In the genomic region with DNA sequence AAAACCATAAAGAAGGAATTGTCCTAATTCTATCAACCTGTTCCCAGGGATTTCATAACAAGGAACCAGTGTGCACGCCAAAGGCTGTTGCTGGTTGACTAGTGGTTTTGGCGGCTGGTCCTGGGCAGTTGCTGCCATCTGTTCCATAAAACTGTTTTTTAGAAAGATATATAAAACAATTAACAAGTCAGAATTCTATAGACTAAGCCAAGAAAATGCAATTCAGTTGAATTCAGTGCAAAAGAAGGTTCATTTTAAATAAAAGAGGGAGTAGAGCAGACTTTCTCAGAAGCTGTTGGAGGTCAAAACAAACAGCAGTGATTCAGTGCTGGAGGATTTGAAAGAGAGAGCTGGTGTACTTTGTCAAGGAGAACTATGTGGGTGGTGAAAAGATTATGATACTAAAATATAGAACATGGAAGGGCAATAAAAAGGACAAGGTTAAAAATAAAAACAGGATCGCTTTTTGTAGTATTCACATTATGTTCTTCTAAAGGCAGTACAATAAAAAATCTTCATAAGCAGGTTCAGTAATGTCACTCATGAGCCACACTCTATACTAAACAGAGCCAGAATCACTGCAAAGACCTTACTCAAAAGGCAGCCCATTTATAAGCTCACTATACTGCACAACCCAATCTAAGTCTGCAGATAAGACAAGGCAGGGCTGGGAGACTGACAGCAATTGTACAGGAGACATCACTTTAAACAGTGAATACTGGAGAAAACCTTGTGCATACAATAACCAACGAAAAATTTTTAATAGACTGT, we compare ENCODE assay signal across 15 mouse cellular contexts.
A peak's percentile ranks its signal among the peaks of the same experiment; 100 is the strongest.
DNase-seq lines count a peak whose midpoint lies in the region; ATAC-seq and TF ChIP-seq lines count a peak whose summit lies in the region.
"Had no signal": no experiment of that assay in that cellular context is flagged by ENCODE, and none has a peak within 500 bp of the region (broad histone marks: within the 10 kb centered on the region; RNA-seq: fewer than 3 reads in every experiment).

No protein-coding gene starts in this region.

- no peaks in the 10 kb centered on the region for H3K27me3 ChIP-seq in forebrain, embryonic 13.5 days
- no peaks in the 10 kb centered on the region for H3K27me3 ChIP-seq in forebrain, embryonic 11.5 days (ENCODE audit: control insufficient read depth, insufficient read depth, low read length)
- H3K27me3 ChIP-seq in hindbrain, embryonic 16.5 days (replicated peaks; ENCODE audit: control insufficient read depth, insufficient read depth, low read length), result no peaks in the 10 kb centered on the region
- H3K27me3 ChIP-seq: limb, embryonic 15.5 days; megakaryocyte, embryonic 14.5 days had no signal

- H3K4me1 ChIP-seq in forebrain, embryonic 13.5 days, result peaks cover 4% of the 10 kb centered on the region; the same call in 1 of the 2 replicates
- H3K4me1 ChIP-seq in forebrain, embryonic 11.5 days (replicated peaks; ENCODE audit: control insufficient read depth, insufficient read depth, low read length), result no peaks in the 10 kb centered on the region
- H3K4me1 ChIP-seq in hindbrain, embryonic 16.5 days (ENCODE audit: control insufficient read depth, insufficient read depth, low read depth, low read length), result no peaks in the 10 kb centered on the region
- H3K4me1 ChIP-seq: limb, embryonic 15.5 days; megakaryocyte, embryonic 14.5 days had no signal

- no peaks in the 10 kb centered on the region for H3K9me3 ChIP-seq in forebrain, embryonic 13.5 days (replicated peaks)
- no peaks in the 10 kb centered on the region for H3K9me3 ChIP-seq in forebrain, embryonic 11.5 days (ENCODE audit: control insufficient read depth, low read length)
- H3K9me3 ChIP-seq in hindbrain, embryonic 16.5 days (ENCODE audit: control insufficient read depth, low read length), result no peaks in the 10 kb centered on the region
- H3K9me3 ChIP-seq: limb, embryonic 15.5 days had no signal

- H3K36me3 ChIP-seq in forebrain, embryonic 13.5 days (ENCODE audit: poor library complexity, severe bottlenecking), result no peaks in the 10 kb centered on the region
- no peaks in the 10 kb centered on the region for H3K36me3 ChIP-seq in forebrain, embryonic 11.5 days (ENCODE audit: control insufficient read depth, insufficient read depth, low read length)
- H3K36me3 ChIP-seq in hindbrain, embryonic 16.5 days (ENCODE audit: control insufficient read depth, insufficient read depth, low read length), result no peaks in the 10 kb centered on the region
- H3K36me3 ChIP-seq: limb, embryonic 15.5 days had no signal

- no peak overlapping the region for H3K4me3 ChIP-seq in forebrain, embryonic 13.5 days
- no peak overlapping the region for H3K4me3 ChIP-seq in forebrain, embryonic 11.5 days (ENCODE audit: low read depth, low read length)
- H3K4me3 ChIP-seq in hindbrain, embryonic 16.5 days (ENCODE audit: low read length), result no peak overlapping the region
- H3K4me3 ChIP-seq: erythroblast, embryonic 14.5 days; limb, embryonic 15.5 days; megakaryocyte, embryonic 14.5 days had no signal

- no peak overlapping the region for H3K27ac ChIP-seq in forebrain, embryonic 13.5 days
- no peak overlapping the region for H3K27ac ChIP-seq in forebrain, embryonic 11.5 days (ENCODE audit: low read depth, low read length)
- no peak overlapping the region for H3K27ac ChIP-seq in hindbrain, embryonic 16.5 days (ENCODE audit: low read depth, low read length)
- H3K27ac ChIP-seq: hindbrain, embryonic 14.5 days; limb, embryonic 15.5 days had no signal

- WGBS in forebrain, embryonic 13.5 days, result 78% methylated on average over 4 of the region's 4 CpGs
- 87% methylated on average over 4 of the region's 4 CpGs for WGBS in forebrain, embryonic 11.5 days
- WGBS in hindbrain, embryonic 16.5 days, result 84% methylated on average over 4 of the region's 4 CpGs

- intact Hi-C loops in left cerebral cortex, postnatal 14 days (cut with DNase I), result no loop called here

- TF ChIP-seq POLR2A in brain, embryonic 14.5 days (IDR thresholded peaks at IDR 0.05; ENCODE audit: borderline replicate concordance, extremely low read depth, insufficient read depth, insufficient read length, poor library complexity, severe bottlenecking), result no peak

- no peak for TF ChIP-seq CTCF in brain, embryonic 14.5 days (IDR thresholded peaks at IDR 0.05; ENCODE audit: borderline replicate concordance, extremely low read depth, insufficient read depth, insufficient read length)

- no peak overlapping the region for H3K4me2 ChIP-seq in forebrain, embryonic 13.5 days
- H3K4me2 ChIP-seq in forebrain, embryonic 11.5 days (ENCODE audit: low read depth, low read length, severe bottlenecking), result no peak overlapping the region
- no peak overlapping the region for H3K4me2 ChIP-seq in hindbrain, embryonic 16.5 days (ENCODE audit: low read length)
- H3K4me2 ChIP-seq: hindbrain, embryonic 14.5 days; limb, embryonic 15.5 days; lung, embryonic 14.5 days had no signal

- DNase-seq in forebrain, embryonic 11.5 days (ENCODE audit: low spot score), result no peak
- DNase-seq in brain, embryonic 14.5 days (ENCODE audit: low read depth), result peak; percentile 58
- peak; percentile 11 to 43 for DNase-seq in cerebellum, postnatal 25 days
- peak; percentile 48 to 64 for DNase-seq in left cerebral cortex, postnatal 14 days (ENCODE audit: low spot score in 2 of 2)
- DNase-seq in urinary bladder, postnatal 4 days (ENCODE audit: low spot score in 2 of 2), result no peak
- no peak for DNase-seq in spleen, postnatal 10 days (ENCODE audit: low spot score in 2 of 2)
- DNase-seq: kidney, adult 18-20 months; kidney, postnatal 4 days; lung, embryonic 14.5 days had no signal

- no peak overlapping the region for H3K9ac ChIP-seq in forebrain, embryonic 13.5 days
- H3K9ac ChIP-seq in forebrain, embryonic 11.5 days (ENCODE audit: low read length), result no peak overlapping the region
- H3K9ac ChIP-seq in hindbrain, embryonic 16.5 days (ENCODE audit: low read depth, low read length), result no peak overlapping the region
- H3K9ac ChIP-seq: hindbrain, embryonic 14.5 days; limb, embryonic 15.5 days; lung, embryonic 14.5 days had no signal

- peak; percentile 53; the same call in 1 of the 2 replicates for ATAC-seq in forebrain, embryonic 13.5 days
- no peak for ATAC-seq in forebrain, embryonic 11.5 days (replicated peaks; ENCODE audit: low FRiP score)
- ATAC-seq in hindbrain, embryonic 16.5 days, result no peak

Comparison
In these comparisons a context has a peak if more than half of its experiments do, and no peak if none do; other contexts are left out.
1. DNase-seq: peak in brain, embryonic 14.5 days (single experiment), cerebellum, postnatal 25 days (2 of 2) and left cerebral cortex, postnatal 14 days (2 of 2); none in forebrain, embryonic 11.5 days (single experiment), urinary bladder, postnatal 4 days (0 of 2) and spleen, postnatal 10 days (0 of 2).